Comparison of ENCODE assay signal across 8 mouse cellular contexts in the genomic region with DNA sequence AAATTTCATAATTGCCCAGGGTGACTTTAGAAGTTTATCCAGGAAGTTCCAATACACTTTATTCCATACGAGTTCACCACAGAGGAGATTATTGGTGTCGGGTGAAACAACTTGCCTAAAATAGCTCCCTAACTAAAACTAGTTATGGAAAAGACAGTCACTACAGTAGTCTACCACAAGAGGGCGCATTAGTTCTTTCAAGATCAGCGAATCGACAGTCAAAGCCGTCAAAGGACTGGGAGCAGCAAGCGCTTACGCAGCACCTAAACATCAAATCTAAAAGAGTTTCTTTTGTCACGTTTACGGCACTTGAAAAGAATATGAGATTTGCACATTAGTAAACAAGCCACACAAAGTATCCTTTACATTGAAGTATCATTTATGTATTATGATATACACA.
DNase-seq lines count a peak whose midpoint lies in the region; ATAC-seq lines count a peak whose summit lies in the region.

No protein-coding gene starts in this region.

- DNase-seq in B cell, adult 2 months: peak; percentile 53 to 58
- DNase-seq in R1 (ENCODE audit: low read depth, low spot score): peak; percentile 77
- peak; percentile 92 for DNase-seq in embryonic facial prominence, embryonic 11.5 days (ENCODE audit: low spot score)

- no peaks in the 10 kb centered on the region for H3K36me3 ChIP-seq in hindbrain, embryonic 16.5 days (ENCODE audit: control insufficient read depth, insufficient read depth, low read length)
- no peaks in the 10 kb centered on the region for H3K36me3 ChIP-seq in hindbrain, embryonic 12.5 days
- H3K36me3 ChIP-seq in embryonic facial prominence, embryonic 11.5 days (replicated peaks; ENCODE audit: control insufficient read depth, insufficient read depth, low read depth, low read length): no peaks in the 10 kb centered on the region
- H3K36me3 ChIP-seq in kidney, embryonic 16.5 days (ENCODE audit: insufficient read depth, low read length): no peaks in the 10 kb centered on the region
- H3K36me3 ChIP-seq in midbrain, embryonic 12.5 days: no peaks in the 10 kb centered on the region

- H3K9ac ChIP-seq in hindbrain, embryonic 16.5 days (ENCODE audit: low read depth, low read length): no peak overlapping the region
- no peak overlapping the region for H3K9ac ChIP-seq in hindbrain, embryonic 12.5 days
- H3K9ac ChIP-seq in embryonic facial prominence, embryonic 11.5 days (replicated peaks; ENCODE audit: low read length): no peak overlapping the region
- no peak overlapping the region for H3K9ac ChIP-seq in kidney, embryonic 16.5 days (replicated peaks; ENCODE audit: low read length)
- H3K9ac ChIP-seq in midbrain, embryonic 12.5 days (replicated peaks): no peak overlapping the region

- peak; percentile 58; the same call in 1 of the 2 replicates for ATAC-seq in hindbrain, embryonic 16.5 days
- no peak for ATAC-seq in hindbrain, embryonic 12.5 days (ENCODE audit: low FRiP score)
- no peak for ATAC-seq in embryonic facial prominence, embryonic 11.5 days (replicated peaks; ENCODE audit: insufficient number of reproducible peaks, low FRiP score, low TSS enrichment, low read depth)
- peak; percentile 35; the same call in 1 of the 2 replicates for ATAC-seq in kidney, embryonic 16.5 days (ENCODE audit: low FRiP score, low TSS enrichment)
- ATAC-seq in midbrain, embryonic 12.5 days (ENCODE audit: low FRiP score, low read depth): 0 out of 2 replicates have a peak, but pooled peaks have one; percentile 2
- no peak for ATAC-seq in erythroid progenitor cell, adult 5-6 weeks (replicated peaks; ENCODE audit: low FRiP score, poor library complexity, severe bottlenecking)

- no peak overlapping the region for H3K27ac ChIP-seq in hindbrain, embryonic 16.5 days (ENCODE audit: low read depth, low read length)
- H3K27ac ChIP-seq in hindbrain, embryonic 12.5 days: no peak overlapping the region
- no peak overlapping the region for H3K27ac ChIP-seq in embryonic facial prominence, embryonic 11.5 days (replicated peaks; ENCODE audit: low read depth, low read length)
- no peak overlapping the region for H3K27ac ChIP-seq in kidney, embryonic 16.5 days (ENCODE audit: low read length)
- no peak overlapping the region for H3K27ac ChIP-seq in midbrain, embryonic 12.5 days (replicated peaks)

- peaks cover 4% of the 10 kb centered on the region for H3K9me3 ChIP-seq in hindbrain, embryonic 16.5 days (ENCODE audit: control insufficient read depth, low read length)
- peaks cover 4% of the 10 kb centered on the region; the same call in 1 of the 2 replicates for H3K9me3 ChIP-seq in hindbrain, embryonic 12.5 days (replicated peaks)
- no peaks in the 10 kb centered on the region for H3K9me3 ChIP-seq in embryonic facial prominence, embryonic 11.5 days (replicated peaks; ENCODE audit: control insufficient read depth, low read length)
- peaks cover 7% of the 10 kb centered on the region for H3K9me3 ChIP-seq in kidney, embryonic 16.5 days (ENCODE audit: low read length)
- no peaks in the 10 kb centered on the region for H3K9me3 ChIP-seq in midbrain, embryonic 12.5 days

- H3K27me3 ChIP-seq in hindbrain, embryonic 16.5 days (replicated peaks; ENCODE audit: control insufficient read depth, insufficient read depth, low read length): no peaks in the 10 kb centered on the region
- no peaks in the 10 kb centered on the region for H3K27me3 ChIP-seq in hindbrain, embryonic 12.5 days
- H3K27me3 ChIP-seq in embryonic facial prominence, embryonic 11.5 days (ENCODE audit: control insufficient read depth, insufficient read depth, low read length): no peaks in the 10 kb centered on the region
- H3K27me3 ChIP-seq in kidney, embryonic 16.5 days (ENCODE audit: insufficient read depth, low read length): no peaks in the 10 kb centered on the region
- peaks cover 4% of the 10 kb centered on the region; the same call in 1 of the 2 replicates for H3K27me3 ChIP-seq in midbrain, embryonic 12.5 days

- WGBS in hindbrain, embryonic 16.5 days: 7% methylated on average over 10 of the region's 10 CpGs
- 16% methylated on average over 10 of the region's 10 CpGs for WGBS in hindbrain, embryonic 12.5 days
- WGBS in embryonic facial prominence, embryonic 11.5 days: 14% methylated on average over 10 of the region's 10 CpGs
- WGBS in kidney, embryonic 16.5 days: 11% methylated on average over 10 of the region's 10 CpGs
- WGBS in midbrain, embryonic 12.5 days: 14% methylated on average over 10 of the region's 10 CpGs

- H3K4me3 ChIP-seq in hindbrain, embryonic 16.5 days (ENCODE audit: low read length): no peak overlapping the region
- no peak overlapping the region for H3K4me3 ChIP-seq in hindbrain, embryonic 12.5 days
- H3K4me3 ChIP-seq in embryonic facial prominence, embryonic 11.5 days (ENCODE audit: low read depth, low read length): no peak overlapping the region
- no peak overlapping the region for H3K4me3 ChIP-seq in kidney, embryonic 16.5 days (ENCODE audit: low read length)
- H3K4me3 ChIP-seq in midbrain, embryonic 12.5 days: no peak overlapping the region

- H3K4me1 ChIP-seq in hindbrain, embryonic 16.5 days (ENCODE audit: control insufficient read depth, insufficient read depth, low read depth, low read length): no peaks in the 10 kb centered on the region
- no peaks in the 10 kb centered on the region for H3K4me1 ChIP-seq in hindbrain, embryonic 12.5 days
- no peaks in the 10 kb centered on the region for H3K4me1 ChIP-seq in embryonic facial prominence, embryonic 11.5 days (ENCODE audit: control insufficient read depth, insufficient read depth, low read length)
- H3K4me1 ChIP-seq in kidney, embryonic 16.5 days (ENCODE audit: insufficient read depth, low read length): no peaks in the 10 kb centered on the region
- H3K4me1 ChIP-seq in midbrain, embryonic 12.5 days: no peaks in the 10 kb centered on the region

- H3K4me2 ChIP-seq in hindbrain, embryonic 16.5 days (ENCODE audit: low read length): no peak overlapping the region
- no peak overlapping the region for H3K4me2 ChIP-seq in hindbrain, embryonic 12.5 days (replicated peaks)
- H3K4me2 ChIP-seq in embryonic facial prominence, embryonic 11.5 days (ENCODE audit: low read depth, low read length): no peak overlapping the region
- no peak overlapping the region for H3K4me2 ChIP-seq in kidney, embryonic 16.5 days (replicated peaks; ENCODE audit: low read depth, low read length)
- H3K4me2 ChIP-seq in midbrain, embryonic 12.5 days (replicated peaks): no peak overlapping the region

Comparison
In these comparisons a context has a peak if more than half of its experiments do, and no peak if none do; other contexts are left out.
1. ATAC-seq: peak in hindbrain, embryonic 16.5 days (single experiment), kidney, embryonic 16.5 days (single experiment) and midbrain, embryonic 12.5 days (single experiment); none in hindbrain, embryonic 12.5 days (single experiment), embryonic facial prominence, embryonic 11.5 days (single experiment) and erythroid progenitor cell, adult 5-6 weeks (single experiment).
2. Peak in every context shown above with its lines, with median percentiles within 50 percentile points of each other: DNase-seq.